Mouse (Mus musculus) gastrocnemius, adult 8-10 months (tissue): ENCODE measurements around the gene Zc3h18. TPM values are rescaled to one million over a fixed set of nuclear protein-coding genes. Genes with fewer than 3 reads are reported as not detected.

Experiments used
- DNase-seq, 2 experiments: peaks; one replicate each; pipeline ENCODE4 v3.0.0; 2022; ENCODE audit warnings: low spot score in 2 of 2
- total RNA-seq, 4 experiments: library from RNA; stranded (reverse); gene quantifications; 2 replicates each; pipeline ENCODE4 v1.2.4; 2022

The Zc3h18 gene
- total RNA-seq, 4 experiments from 2014 or later: 22.9 to 30.7 (median 25.8) TPM

- no peak for DNase-seq
Measured at GRCm38 (mm10) chr8:122393717-122394116, 17.3 kb downstream of the Zc3h18 start.

- DNase-seq: no peak
Measured at GRCm38 (mm10) chr8:122395291-122395690, 18.9 kb downstream of the Zc3h18 start.

GRCm38 (mm10) chr8:122398186-122398585 lies 21.8 kb downstream of the Zc3h18 start:
- peak in 1 of 2 experiments; percentile 65 for DNase-seq

GRCm38 (mm10) chr8:122405146-122405805 lies 28.9 kb downstream of the Zc3h18 start:
- no peak for DNase-seq

GRCm38 (mm10) chr8:122407678-122408077 lies 31.3 kb downstream of the Zc3h18 start:
- DNase-seq: no peak

GRCm38 (mm10) chr8:122414311-122414710 lies 37.9 kb downstream of the Zc3h18 start:
- no peak for DNase-seq

- DNase-seq: no peak
Measured at GRCm38 (mm10) chr8:122415554-122415953, 39.1 kb downstream of the Zc3h18 start.

- DNase-seq: no peak
Measured at GRCm38 (mm10) chr8:122419881-122420555, 43.6 kb downstream of the Zc3h18 start.

GRCm38 (mm10) chr8:122421376-122422070 lies 45.1 kb downstream of the Zc3h18 start, which contains the start of gene Il17c:
TSS of gene Il17c (plus strand) at chr8:122422020.
- no peak for DNase-seq

GRCm38 (mm10) chr8:122423217-122423616 lies 46.8 kb downstream of the Zc3h18 start:
- DNase-seq: no peak

- no peak for DNase-seq
Measured at GRCm38 (mm10) chr8:122423659-122424058, 47.2 kb downstream of the Zc3h18 start.

GRCm38 (mm10) chr8:122426145-122426544 lies 49.7 kb downstream of the Zc3h18 start:
- DNase-seq: no peak

GRCm38 (mm10) chr8:122427607-122428006 lies 51.2 kb downstream of the Zc3h18 start:
- DNase-seq: no peak

GRCm38 (mm10) chr8:122428163-122428562 lies 51.8 kb downstream of the Zc3h18 start:
- DNase-seq: no peak

GRCm38 (mm10) chr8:122430058-122430636 lies 53.7 kb downstream of the Zc3h18 start:
- DNase-seq: no peak

GRCm38 (mm10) chr8:122430646-122431045 lies 54.2 kb downstream of the Zc3h18 start:
- DNase-seq: no peak

GRCm38 (mm10) chr8:122431694-122432442 lies 55.5 kb downstream of the Zc3h18 start:
- no peak for DNase-seq

- peak; percentile 54 to 62 for DNase-seq
Measured at GRCm38 (mm10) chr8:122432443-122433268, 56.2 kb downstream of the Zc3h18 start, which contains the start of gene Cyba. TSS of gene Cyba (minus strand) at chr8:122432930.

- DNase-seq: no peak
Measured at GRCm38 (mm10) chr8:122433269-122433905, 57.0 kb downstream of the Zc3h18 start.

GRCm38 (mm10) chr8:122435375-122435774 lies 59.0 kb downstream of the Zc3h18 start:
- DNase-seq: no peak
